Mouse (Mus musculus) heart, postnatal 0 days (tissue): ENCODE measurements around the gene Gmds. TPM values are rescaled to one million over a fixed set of nuclear protein-coding genes. Genes with fewer than 3 reads are reported as not detected.

Experiments used
- ATAC-seq: fragments of 200-750 bp; cut with Nextera tagmentation; 2 replicates; pipeline ENCODE4 v1.8.0; 2017; ENCODE audit warnings: low read depth, moderate number of reproducible peaks, moderate library complexity; ENCODE audit not compliant: insufficient read depth
- DNase-seq: peaks from one replicate; pipeline ENCODE4 v3.0.0-alpha.2; 2016; ENCODE audit warnings: low spot score
- H3K27ac ChIP-seq: fragments of 300-500 bp; sonication (generic); 2 replicates; pipeline ENCODE4 v1.5.1; 2014; ENCODE audit warnings: low read depth, mild to moderate bottlenecking
- H3K27me3 ChIP-seq: fragments of 300-500 bp; sonication (generic); 2 replicates; pipeline ENCODE4 v1.6.1; 2014; ENCODE audit warnings: low read length, mixed read lengths; ENCODE audit not compliant: control insufficient read depth, insufficient read depth
- H3K36me3 ChIP-seq: fragments of 300-500 bp; sonication (generic); replicated peaks from 2 replicates; pipeline ENCODE4 v1.6.1; 2014; ENCODE audit warnings: low read length, mixed read lengths; ENCODE audit not compliant: control insufficient read depth, insufficient read depth
- H3K4me1 ChIP-seq: fragments of 300-500 bp; sonication (generic); 2 replicates; pipeline ENCODE4 v1.6.1; 2014; ENCODE audit warnings: antibody characterized with exemption; ENCODE audit not compliant: control insufficient read depth, insufficient read depth
- H3K4me2 ChIP-seq: fragments of 300-500 bp; sonication (generic); 2 replicates; pipeline ENCODE4 v1.6.1; 2014; ENCODE audit warnings: low read depth, mild to moderate bottlenecking, low read length, moderate library complexity
- H3K4me3 ChIP-seq: fragments of 300-500 bp; sonication (generic); 2 replicates; pipeline ENCODE4 v1.5.1; 2014; ENCODE audit warnings: low read depth, low read length
- H3K9ac ChIP-seq: fragments of 300-500 bp; sonication (generic); replicated peaks from 2 replicates; pipeline ENCODE4 v1.6.1; 2014; ENCODE audit warnings: low read depth, low read length, mixed read lengths
- H3K9me3 ChIP-seq: fragments of 300-500 bp; sonication (generic); replicated peaks from 2 replicates; pipeline ENCODE4 v1.6.1; 2016; ENCODE audit warnings: low read length; ENCODE audit not compliant: control insufficient read depth
- CTCF ChIP-seq: IDR thresholded peaks from 2 replicates; pipeline ENCODE4 v1.5.1; 2016; ENCODE audit warnings: antibody characterized with exemption, control low read depth, low read depth
- EP300 ChIP-seq: IDR thresholded peaks from 2 replicates; pipeline ENCODE4 v1.6.1; 2016; ENCODE audit warnings: antibody characterized with exemption, low read depth
- WGBS: fragments of 180-500 bp; shearing (Covaris S2); extraction: QIAGEN DNeasy Blood & Tissue Kit; methylation state at CpG from one replicate; pipeline ENCODE4 v1.1.7; 2014; 5-methylcytosine and 5-hydroxymethylcytosine counted together
- polyA plus RNA-seq: library from polyadenylated mRNA; unstranded; fragments of >200 nt; fragmentation: Nextera tagmentation; extraction: Ambion mirVana; gene quantifications from 2 replicates; pipeline ENCODE4 v1.2.1, GENCODE M21; 2015
- total RNA-seq: library from RNA; depleted of rRNA; stranded (reverse); fragments of >200 nt; gene quantifications from 2 replicates; pipeline ENCODE4 v1.2.3, GENCODE M21; 2014; ENCODE audit warnings: low replicate concordance

Gene Gmds
- total and polyA plus RNA-seq, 2 experiments from 2014 or later: 1.3 to 13.0 TPM

GRCm38 (mm10) chr13:32113875-32114274 lies 224.7 kb downstream of the Gmds start:
- WGBS: 94% methylated on average over 3 of the region's 3 CpGs
- ATAC-seq (no peak), DNase-seq (no peak)
- H3K9me3 ChIP-seq: no peaks in the 10 kb centered on the region
- no peaks in the 10 kb centered on the region for H3K4me1 ChIP-seq
- no peak overlapping the region for H3K9ac ChIP-seq
- no peak overlapping the region for H3K4me3 ChIP-seq
- no peaks in the 10 kb centered on the region for H3K27me3 ChIP-seq
- TF ChIP-seq EP300 (no peak), CTCF (no peak)
- H3K4me2 ChIP-seq: no peak overlapping the region
- no peaks in the 10 kb centered on the region for H3K36me3 ChIP-seq
- no peak overlapping the region for H3K27ac ChIP-seq

GRCm38 (mm10) chr13:32088303-32088977 lies 250.1 kb downstream of the Gmds start:
- ATAC-seq: no peak
- no peak for DNase-seq
- TF ChIP-seq EP300 (no peak), CTCF (no peak)
- 78% methylated on average over 7 of the region's 7 CpGs for WGBS
- Histone ChIP-seq H3K4me3 (no peak overlapping the region), H3K4me2 (no peak overlapping the region), H3K9me3 (no peaks in the 10 kb centered on the region), H3K9ac (no peak overlapping the region), H3K27me3 (no peaks in the 10 kb centered on the region), H3K4me1 (no peaks in the 10 kb centered on the region), H3K36me3 (no peaks in the 10 kb centered on the region), H3K27ac (no peak overlapping the region)

DNA sequence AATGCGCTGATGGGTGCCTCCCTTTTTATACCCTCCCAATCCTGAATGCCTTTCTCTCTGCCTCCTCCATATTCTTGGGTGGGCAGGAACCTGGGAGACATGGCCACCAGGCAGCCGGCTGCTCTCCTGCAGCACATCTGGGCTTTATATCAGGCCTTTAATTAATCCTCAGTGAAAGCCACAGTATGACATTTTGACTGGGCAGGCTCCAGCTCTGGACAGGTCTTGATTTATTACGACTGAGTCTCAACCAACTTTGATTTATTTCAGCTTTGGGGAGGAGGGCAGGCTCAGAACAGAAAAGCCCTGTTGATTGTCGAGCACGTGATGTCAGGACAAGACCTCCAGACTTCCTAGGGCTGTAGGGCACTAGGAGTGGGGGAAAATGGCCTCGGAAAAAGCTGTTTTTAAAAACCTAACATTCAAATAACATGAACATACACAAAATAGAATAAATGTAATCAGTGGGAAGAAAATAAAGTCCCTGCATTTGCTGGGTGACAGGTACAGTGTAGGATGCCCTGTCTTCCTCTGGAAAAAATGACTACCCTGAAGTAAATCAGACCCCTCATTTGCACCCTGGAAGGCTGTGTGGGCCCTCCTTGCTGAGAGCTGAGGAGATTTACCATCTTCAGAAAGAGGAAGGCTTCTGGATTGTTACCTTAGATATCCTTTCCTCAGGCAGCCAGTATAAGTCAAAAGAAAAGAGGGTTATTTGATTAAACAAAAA lies 257.9 kb downstream of the Gmds start:
- Histone ChIP-seq H3K9me3 (no peaks in the 10 kb centered on the region), H3K27me3 (no peaks in the 10 kb centered on the region), H3K4me3 (no peak overlapping the region), H3K4me2 (no peak overlapping the region), H3K4me1 (no peaks in the 10 kb centered on the region), H3K27ac (no peak overlapping the region), H3K9ac (no peak overlapping the region), H3K36me3 (no peaks in the 10 kb centered on the region)
- DNase-seq: no peak
- WGBS: 63% methylated on average over 6 of the region's 6 CpGs
- TF ChIP-seq EP300 (no peak), CTCF (no peak)
- ATAC-seq: no peak

DNA sequence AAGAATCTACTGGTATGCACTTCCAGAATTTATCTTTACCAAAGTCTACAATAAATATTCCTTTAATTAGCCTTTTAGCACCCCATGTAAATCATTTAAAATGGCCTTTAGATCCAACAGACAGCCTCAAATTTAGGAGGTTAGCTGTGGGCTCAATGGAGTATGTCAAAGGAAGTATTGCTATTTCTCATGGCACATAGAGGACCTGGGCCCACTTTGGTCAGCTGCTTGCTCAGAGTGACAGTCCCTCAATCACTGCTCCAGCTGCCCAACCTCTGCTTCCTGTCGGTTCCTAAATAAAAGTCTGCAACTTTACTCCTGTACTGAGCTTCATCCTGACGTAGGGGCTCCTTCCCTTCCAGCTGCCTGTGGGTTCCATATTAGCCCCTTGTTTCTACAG lies 264.9 kb downstream of the Gmds start:
- WGBS: 59% methylated on average over 2 of the region's 2 CpGs
- H3K4me1 ChIP-seq: no peaks in the 10 kb centered on the region

DNA sequence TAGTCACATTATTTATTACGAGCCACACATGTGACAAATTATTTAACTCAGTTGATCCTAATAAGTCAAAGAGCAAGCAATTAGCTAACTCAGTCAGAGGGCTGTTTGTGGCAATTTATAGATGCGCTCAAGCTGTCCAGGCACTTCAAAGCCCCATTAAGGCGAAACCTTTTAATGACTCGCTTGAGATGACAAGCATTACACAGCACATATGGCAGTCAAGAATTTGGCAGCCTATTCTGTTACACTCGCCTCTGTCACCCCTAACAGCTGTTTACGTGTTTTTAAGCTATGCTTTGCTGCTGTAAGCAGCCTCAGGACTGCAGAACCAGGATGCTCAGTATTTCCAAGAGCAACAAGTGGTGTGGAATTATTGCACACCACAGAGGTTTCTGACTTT lies 283.2 kb downstream of the Gmds start:
- TF ChIP-seq CTCF (no peak), EP300 (no peak)
- 34% methylated on average over 6 of the region's 6 CpGs for WGBS
- ATAC-seq (peak; percentile 58), DNase-seq (peak; percentile 38)
- Histone ChIP-seq H3K4me3 (no peak overlapping the region), H3K27ac (no peak overlapping the region), H3K4me2 (no peak overlapping the region), H3K9me3 (no peaks in the 10 kb centered on the region), H3K9ac (no peak overlapping the region), H3K4me1 (no peaks in the 10 kb centered on the region), H3K36me3 (no peaks in the 10 kb centered on the region), H3K27me3 (no peaks in the 10 kb centered on the region)

More for the DNA sequence above, 264.9 kb downstream of the Gmds start:
- TF ChIP-seq CTCF (no peak), EP300 (no peak)
- Histone ChIP-seq H3K27me3 (no peaks in the 10 kb centered on the region), H3K27ac (no peak overlapping the region), H3K9me3 (no peaks in the 10 kb centered on the region), H3K4me2 (no peak overlapping the region), H3K36me3 (no peaks in the 10 kb centered on the region), H3K9ac (no peak overlapping the region), H3K4me3 (no peak overlapping the region)
- no peak for ATAC-seq
- no peak for DNase-seq

DNA sequence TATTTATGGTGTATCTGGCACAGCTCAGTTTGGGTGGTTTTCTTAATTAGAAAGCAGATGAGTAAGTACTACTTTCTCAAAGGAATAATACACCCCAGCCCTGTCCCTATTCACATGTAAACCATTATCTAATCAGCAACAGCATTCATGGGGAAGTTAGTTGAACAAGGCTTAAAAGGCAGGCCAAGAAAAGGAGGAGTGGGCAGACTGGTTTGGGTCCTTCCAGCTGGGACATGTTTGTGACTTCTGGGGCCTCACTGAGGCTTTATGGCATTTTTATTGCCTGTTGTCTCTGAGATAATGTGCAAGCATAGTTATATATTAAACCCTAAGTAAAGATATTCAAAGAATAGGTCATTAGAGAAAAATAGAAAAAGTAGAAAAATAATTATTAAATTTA lies 285.0 kb downstream of the Gmds start:
- no peak overlapping the region for H3K4me3 ChIP-seq
- no peaks in the 10 kb centered on the region for H3K4me1 ChIP-seq
- H3K9ac ChIP-seq: no peak overlapping the region
- H3K27me3 ChIP-seq: no peaks in the 10 kb centered on the region
- no peak overlapping the region for H3K27ac ChIP-seq
- ATAC-seq: no peak
- H3K36me3 ChIP-seq: no peaks in the 10 kb centered on the region
- TF ChIP-seq CTCF: no peak
- TF ChIP-seq EP300: no peak
- H3K9me3 ChIP-seq: no peaks in the 10 kb centered on the region
- H3K4me2 ChIP-seq: no peak overlapping the region
- no peak for DNase-seq
